Mouse (Mus musculus) CH12.LX (cell line): Measurements from ENCODE around the gene Alg6. TPM values are rescaled to one million over a fixed set of nuclear protein-coding genes. Genes with fewer than 3 reads are reported as not detected.

ENCODE experiments used
- DNase-seq: peaks from one replicate; pipeline ENCODE4 v3.0.0-alpha.2; 2013; ENCODE audit errors: extremely low read depth
- H3K27ac ChIP-seq: 2 replicates; pipeline ENCODE4 v1.5.1; 2012; ENCODE audit warnings: low read depth, mild to moderate bottlenecking, control low read depth, moderate library complexity; ENCODE audit not compliant: insufficient read depth
- H3K27me3 ChIP-seq: replicated peaks from 2 replicates; pipeline ENCODE3; 2012; ENCODE audit warnings: inconsistent platforms
- H3K36me3 ChIP-seq, 2 experiments: replicated peaks in 1 of 2; 2 replicates each; pipeline versions ENCODE3 to v1.6.1; 2012; ENCODE audit warnings: inconsistent platforms in 1 of 2, low read length in 1 of 2, mild to moderate bottlenecking in 1 of 2, mixed read lengths in 1 of 2, moderate library complexity in 1 of 2; ENCODE audit not compliant: control insufficient read depth in 1 of 2, insufficient read depth in 1 of 2
- H3K4me1 ChIP-seq, 2 experiments: 2 replicates each; pipeline ENCODE4 v1.6.1; 2012; ENCODE audit warnings: inconsistent platforms in 1 of 2, moderate library complexity in 1 of 2; ENCODE audit not compliant: insufficient read depth in 2 of 2, control insufficient read depth in 1 of 2
- H3K4me2 ChIP-seq: 2 replicates; pipeline ENCODE4 v1.6.1; 2012; ENCODE audit warnings: low read depth, mild to moderate bottlenecking, control low read depth; ENCODE audit not compliant: poor library complexity, insufficient read depth, severe bottlenecking
- H3K4me3 ChIP-seq, 3 experiments: fragments of 150-350 bp in 1 of 3; sonication (generic) in 1 of 3; replicated peaks in 1 of 3; 2 replicates each; pipeline versions ENCODE3 to v1.5.1; 2011 to 2012; ENCODE audit warnings: low read depth in 2 of 3, low read length in 2 of 3, mild to moderate bottlenecking in 2 of 3, moderate library complexity in 2 of 3, control low read depth in 1 of 3, improper control_type of control experiment in 1 of 3, inconsistent platforms in 1 of 3, mixed read lengths in 1 of 3; ENCODE audit not compliant: poor library complexity in 1 of 3
- H3K79me2 ChIP-seq: replicated peaks from 2 replicates; pipeline ENCODE4 v1.6.1; 2012; ENCODE audit warnings: mild to moderate bottlenecking, moderate library complexity; ENCODE audit not compliant: control insufficient read depth, poor library complexity, insufficient read depth, severe bottlenecking; ENCODE audit errors: extremely low read depth
- H3K9ac ChIP-seq: 2 replicates; pipeline ENCODE4 v1.6.1; 2012; ENCODE audit warnings: low read depth, mild to moderate bottlenecking, control low read depth, moderate library complexity; ENCODE audit not compliant: insufficient read depth
- H3K9me3 ChIP-seq: replicated peaks from 2 replicates; pipeline ENCODE3; 2012; ENCODE audit warnings: low read length, inconsistent platforms, mixed read lengths
- BHLHE40 ChIP-seq: IDR thresholded peaks from 2 replicates; pipeline ENCODE4 v1.6.1; 2011; ENCODE audit warnings: mild to moderate bottlenecking, low read depth, low read length, improper control_type of control experiment
- CHD1 ChIP-seq: IDR thresholded peaks from 2 replicates; pipeline ENCODE4 v1.6.1; 2012; ENCODE audit warnings: low read depth, low read length, improper control_type of control experiment, inconsistent platforms
- CHD2 ChIP-seq: IDR thresholded peaks from 2 replicates; pipeline ENCODE4 v1.6.1; 2011; ENCODE audit warnings: low read length, improper control_type of control experiment
- CTCF ChIP-seq, 2 experiments: IDR thresholded peaks in 1 of 2; conservative IDR thresholded peaks in 1 of 2; 2 replicates each; pipeline ENCODE4 v1.5.1; 2011 to 2012; ENCODE audit warnings: low read depth in 2 of 2, low read length in 2 of 2, improper control_type of control experiment in 1 of 2, inconsistent platforms in 1 of 2, mild to moderate bottlenecking in 1 of 2, moderate library complexity in 1 of 2
- E2F4 ChIP-seq: IDR thresholded peaks from 2 replicates; pipeline ENCODE4 v1.6.1; 2011; ENCODE audit warnings: low read depth, low read length, improper control_type of control experiment; ENCODE audit not compliant: insufficient replicate concordance
- ELF1 ChIP-seq: IDR thresholded peaks from 2 replicates; pipeline ENCODE4 v1.6.1; 2014; ENCODE audit warnings: low read depth, mild to moderate bottlenecking, inconsistent platforms, low read length, improper control_type of control experiment
- EP300 ChIP-seq: IDR thresholded peaks from 2 replicates; pipeline ENCODE4 v1.6.1; 2011; ENCODE audit warnings: low read length, improper control_type of control experiment
- ETS1 ChIP-seq: conservative IDR thresholded peaks from 2 replicates; pipeline ENCODE4 v1.6.1; 2012; ENCODE audit warnings: low read depth, mild to moderate bottlenecking, inconsistent platforms, low read length, improper control_type of control experiment, moderate library complexity
- GABPA ChIP-seq: IDR thresholded peaks from 2 replicates; pipeline ENCODE4 v1.6.1; 2012; ENCODE audit warnings: low read depth, low read length, improper control_type of control experiment, inconsistent platforms; ENCODE audit not compliant: insufficient replicate concordance
- HCFC1 ChIP-seq: IDR thresholded peaks from 2 replicates; pipeline ENCODE4 v1.6.1; 2012; ENCODE audit warnings: low read depth, mild to moderate bottlenecking, inconsistent platforms, low read length, improper control_type of control experiment
- IRF4 ChIP-seq: IDR thresholded peaks from 2 replicates; pipeline ENCODE4 v1.6.1; 2014; ENCODE audit warnings: low read depth, mild to moderate bottlenecking, inconsistent platforms, low read length, improper control_type of control experiment
- JUN ChIP-seq: IDR thresholded peaks from 2 replicates; pipeline ENCODE4 v1.6.1; 2011; ENCODE audit warnings: low read depth, mild to moderate bottlenecking, low read length, improper control_type of control experiment, moderate library complexity; ENCODE audit not compliant: insufficient read depth
- JUND ChIP-seq: conservative IDR thresholded peaks from 2 replicates; pipeline ENCODE4 v1.6.1; 2011; ENCODE audit warnings: low read depth, low read length, improper control_type of control experiment
- KAT2A ChIP-seq: IDR thresholded peaks from 2 replicates; pipeline ENCODE4 v1.6.1; 2012; ENCODE audit warnings: low read length, improper control_type of control experiment, inconsistent platforms; ENCODE audit not compliant: insufficient replicate concordance
- MAFK ChIP-seq: IDR thresholded peaks from 2 replicates; pipeline ENCODE4 v1.6.1; 2011; ENCODE audit warnings: low read length, improper control_type of control experiment; ENCODE audit not compliant: insufficient replicate concordance
- MAX ChIP-seq: IDR thresholded peaks from 2 replicates; pipeline ENCODE4 v1.6.1; 2011; ENCODE audit warnings: low read length, improper control_type of control experiment
- MAZ ChIP-seq: IDR thresholded peaks from 2 replicates; pipeline ENCODE4 v1.6.1; 2012; ENCODE audit warnings: low read depth, mild to moderate bottlenecking, inconsistent platforms, low read length, improper control_type of control experiment, moderate library complexity
- MEF2A ChIP-seq: IDR thresholded peaks from 2 replicates; pipeline ENCODE4 v1.6.1; 2014; ENCODE audit warnings: low read depth, mild to moderate bottlenecking, inconsistent platforms, low read length, improper control_type of control experiment, borderline replicate concordance
- MXI1 ChIP-seq: IDR thresholded peaks from 2 replicates; pipeline ENCODE4 v1.6.1; 2011; ENCODE audit warnings: mild to moderate bottlenecking, low read depth, low read length, improper control_type of control experiment
- MYC ChIP-seq: IDR thresholded peaks from 2 replicates; pipeline ENCODE4 v1.6.1; 2011; ENCODE audit warnings: low read depth, mild to moderate bottlenecking, improper control_type of control experiment, low read length
- NELFE ChIP-seq: IDR thresholded peaks from 2 replicates; pipeline ENCODE4 v1.6.1; 2011; ENCODE audit warnings: low read depth, low read length, improper control_type of control experiment
- NRF1 ChIP-seq: IDR thresholded peaks from 2 replicates; pipeline ENCODE4 v1.6.1; 2014; ENCODE audit warnings: low read depth, mild to moderate bottlenecking, inconsistent platforms, low read length, improper control_type of control experiment, moderate library complexity
- PAX5 ChIP-seq: IDR thresholded peaks from 2 replicates; pipeline ENCODE4 v1.6.1; 2012; ENCODE audit warnings: low read length, inconsistent platforms, mixed read lengths
- POLR2A ChIP-seq: IDR thresholded peaks from 2 replicates; pipeline ENCODE4 v1.6.1; 2011; ENCODE audit warnings: low read depth, mild to moderate bottlenecking, improper control_type of control experiment, low read length
- POLR2AphosphoS2 ChIP-seq: IDR thresholded peaks from 2 replicates; pipeline ENCODE4 v1.6.1; 2011; ENCODE audit warnings: low read depth, low read length, improper control_type of control experiment
- RAD21 ChIP-seq: IDR thresholded peaks from 2 replicates; pipeline ENCODE4 v1.6.1; 2011; ENCODE audit warnings: low read depth, mild to moderate bottlenecking, low read length, improper control_type of control experiment, moderate library complexity
- RCOR1 ChIP-seq: conservative IDR thresholded peaks from 2 replicates; pipeline ENCODE4 v1.6.1; 2012; ENCODE audit warnings: low read depth, mild to moderate bottlenecking, inconsistent platforms, low read length, improper control_type of control experiment
- SIN3A ChIP-seq: IDR thresholded peaks from 2 replicates; pipeline ENCODE4 v1.6.1; 2012; ENCODE audit warnings: low read length, improper control_type of control experiment, inconsistent platforms
- SMC3 ChIP-seq: IDR thresholded peaks from 2 replicates; pipeline ENCODE4 v1.6.1; 2011; ENCODE audit warnings: low read depth, low read length, improper control_type of control experiment
- TBP ChIP-seq: conservative IDR thresholded peaks from 2 replicates; pipeline ENCODE4 v1.6.1; 2011; ENCODE audit warnings: low read depth, low read length, improper control_type of control experiment
- TCF12 ChIP-seq: IDR thresholded peaks from 2 replicates; pipeline ENCODE4 v1.6.1; 2014; ENCODE audit warnings: low read depth, mild to moderate bottlenecking, inconsistent platforms, low read length, improper control_type of control experiment
- UBTF ChIP-seq: IDR thresholded peaks from 2 replicates; pipeline ENCODE4 v1.6.1; 2012; ENCODE audit warnings: low read depth, mild to moderate bottlenecking, inconsistent platforms, low read length, improper control_type of control experiment, moderate library complexity
- USF1 ChIP-seq: IDR thresholded peaks from 2 replicates; pipeline ENCODE4 v1.6.1; 2014; ENCODE audit warnings: low read depth, mild to moderate bottlenecking, inconsistent platforms, low read length, improper control_type of control experiment
- USF2 ChIP-seq: conservative IDR thresholded peaks from 2 replicates; pipeline ENCODE4 v1.6.1; 2011; ENCODE audit warnings: low read depth, low read length, improper control_type of control experiment
- ZC3H11A ChIP-seq: IDR thresholded peaks from 2 replicates; pipeline ENCODE4 v1.6.1; 2012; ENCODE audit warnings: low read depth, mild to moderate bottlenecking, inconsistent platforms, low read length, improper control_type of control experiment
- ZKSCAN1 ChIP-seq: IDR thresholded peaks from 2 replicates; pipeline ENCODE4 v1.6.1; 2012; ENCODE audit warnings: low read depth, inconsistent platforms, low read length, improper control_type of control experiment, borderline replicate concordance
- ZMIZ1 ChIP-seq: IDR thresholded peaks from 2 replicates; pipeline ENCODE4 v1.6.1; 2012; ENCODE audit warnings: low read depth, mild to moderate bottlenecking, inconsistent platforms, low read length, improper control_type of control experiment
- ZNF384 ChIP-seq: IDR thresholded peaks from 2 replicates; pipeline ENCODE4 v1.6.1; 2012; ENCODE audit warnings: low read depth, low read length, improper control_type of control experiment, inconsistent platforms
- dilution Hi-C: fragments of 300-500 bp; cut with MboI; formaldehyde crosslinking; loops from 2 replicates; pipeline ENCODE4 v1.14.3; 2020; ENCODE audit warnings: low sequenced_read_pairs; ENCODE audit not compliant: extremely low pct_unique_long_range_greater_than_20kb, extremely low pct_ligation_motif_present
- in situ Hi-C: fragments of 300-500 bp; cut with MboI; formaldehyde crosslinking; loops from 3 replicates; pipeline ENCODE4 v1.14.3; 2019; ENCODE audit warnings: low sequenced_read_pairs, low pct_ligation_motif_present, low pct_unique_long_range_greater_than_20kb, mixed read lengths
- polyA plus RNA-seq: library from polyadenylated mRNA; unstranded; fragments of >175 nt; gene quantifications from 2 replicates; pipeline ENCODE4 v1.2.1, GENCODE M21; 2012; ENCODE audit warnings: low read depth; ENCODE audit not compliant: insufficient read length
- total RNA-seq, 2 experiments: library from RNA; depleted of rRNA; stranded (reverse); fragments of 300-350 nt in 1 of 2; fragments of >200 nt in 1 of 2; gene quantifications; 2 replicates each; pipeline ENCODE4 v1.2.3; 2012 to 2014

Alg6 gene
- total RNA-seq (2012; rRNA removed) (20.4 and 22.6 TPM in 2 replicates), total RNA-seq (2014; rRNA removed) (30.4 and 33.2 TPM in 2 replicates), polyA plus RNA-seq (13.7 and 19.1 TPM in 2 replicates)

DNA sequence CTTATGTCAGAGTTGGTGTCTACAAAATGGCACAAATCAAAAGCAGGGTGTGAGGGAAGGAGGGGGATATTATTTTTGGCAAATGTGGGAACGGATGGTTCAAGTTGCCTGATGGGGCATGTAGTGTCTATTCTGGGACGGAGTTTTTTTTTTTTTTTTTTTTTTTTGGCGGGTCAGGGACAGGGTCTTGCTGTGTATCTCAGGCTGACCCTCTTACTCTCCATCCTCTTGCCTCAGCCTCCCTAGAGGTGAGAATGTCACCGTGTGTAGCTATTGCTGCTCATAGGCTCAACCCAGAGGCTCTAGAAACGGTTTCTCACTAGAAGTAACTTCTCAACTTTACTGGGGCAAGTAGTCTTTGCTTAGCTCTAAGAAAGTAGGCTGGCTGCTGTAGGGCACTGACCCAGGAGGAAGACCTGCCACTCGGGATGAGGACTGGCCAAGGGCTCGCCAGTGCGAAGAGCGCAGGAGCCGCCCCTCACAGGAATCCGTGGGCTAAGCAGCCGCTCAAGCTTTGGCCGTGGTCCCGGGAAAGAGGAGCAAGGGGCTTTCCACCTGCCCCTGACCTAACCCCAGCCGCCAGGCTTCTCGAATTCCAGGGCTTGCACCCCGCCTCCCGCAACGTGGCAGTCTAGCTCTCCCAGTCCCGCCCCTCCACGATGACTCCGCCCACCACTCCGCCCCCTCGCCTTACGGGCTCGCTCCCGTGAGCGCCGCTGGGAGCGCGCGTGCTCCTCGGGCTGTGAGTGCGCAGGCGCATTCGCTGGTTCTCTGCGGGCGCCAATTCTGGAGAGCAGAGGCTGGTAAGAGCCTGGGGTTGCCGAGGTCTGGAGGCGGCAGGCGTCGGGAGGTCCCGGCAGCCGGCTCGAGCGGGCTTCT lies at the start of gene Alg6:
Alg6 (plus strand) TSS at position 761 of the 879 bp plus-strand sequence.
- Histone ChIP-seq H3K79me2 (peaks cover 7% of the 10 kb centered on the region; the same call in 1 of the 2 replicates), H3K27me3 (no peaks in the 10 kb centered on the region), H3K9me3 (no peaks in the 10 kb centered on the region), H3K9ac (peak within 1 kb of the TSS; percentile 56), H3K27ac (peak within 1 kb of the TSS; percentile 6), H3K36me3 (peaks cover 8 to 23% of the 10 kb centered on the region in 2 experiments), H3K4me3 (peak within 1 kb of the TSS; percentile 85 to 87 (median 86)), H3K4me1 (peaks cover 0 to 13% of the 10 kb centered on the region in 2 experiments), H3K4me2 (peak within 1 kb of the TSS; percentile 84)
- in situ Hi-C loops (no loop called here), dilution Hi-C loops (no loop called here)
- TF ChIP-seq CHD2 (no peak), KAT2A (no peak), PAX5 (no peak), USF1 (no peak), GABPA (no peak), E2F4 (no peak), TBP (no peak), NELFE (peak; percentile 70), POLR2A (peak; percentile 84), CTCF (conservative IDR thresholded peaks at IDR 0.05 in 1 of 2, IDR thresholded peaks at IDR 0.05 in 1 of 2; ENCODE audit: low read depth in 2 of 2, low read length in 2 of 2) (no peak), ZKSCAN1 (no peak), CHD1 (no peak), MAZ (0 out of 2 replicates have a peak, but pooled peaks have one; percentile 16), TCF12 (peak; percentile 29; the same call in 1 of the 2 replicates), ETS1 (no peak), EP300 (no peak), JUN (no peak), ZC3H11A (no peak), ZMIZ1 (0 out of 2 replicates have a peak, but pooled peaks have one; percentile 30), UBTF (no peak), MXI1 (no peak), POLR2AphosphoS2 (no peak), MAFK (no peak), HCFC1 (0 out of 2 replicates have a peak, but pooled peaks have one; percentile 16), JUND (no peak), NRF1 (peak; percentile 84), SMC3 (no peak), ZNF384 (peak; percentile 70), ELF1 (no peak; the same call in 1 of the 2 replicates), IRF4 (no peak), MAX (peak; percentile 44; the same call in 1 of the 2 replicates), MEF2A (no peak), USF2 (no peak), RAD21 (no peak), RCOR1 (no peak), MYC (no peak), BHLHE40 (no peak), SIN3A (no peak; the same call in 1 of the 2 replicates)
- peak; percentile 87 for DNase-seq
